Mouse (Mus musculus) kidney, postnatal 0 days (tissue): Measurements from ENCODE around the gene Pdcd2. TPM values are rescaled to one million over a fixed set of nuclear protein-coding genes. Genes with fewer than 3 reads are reported as not detected.

Source experiments
- ATAC-seq: fragments of 200-750 bp; cut with Nextera tagmentation; replicated peaks from 2 replicates; pipeline ENCODE4 v1.8.0; 2017; ENCODE audit warnings: low read depth, moderate number of reproducible peaks, moderate TSS enrichment, moderate library complexity; ENCODE audit not compliant: low FRiP score
- DNase-seq: peaks from one replicate; pipeline ENCODE4 v3.0.0-alpha.2; 2016; ENCODE audit warnings: low spot score
- H3K27ac ChIP-seq: fragments of 300-500 bp; sonication (generic); 2 replicates; pipeline ENCODE4 v1.5.1; 2014; ENCODE audit warnings: mild to moderate bottlenecking
- H3K27me3 ChIP-seq: fragments of 300-500 bp; sonication (generic); 2 replicates; pipeline ENCODE4 v1.6.1; 2014; ENCODE audit warnings: low read length, mixed read lengths; ENCODE audit not compliant: insufficient read depth
- H3K36me3 ChIP-seq: fragments of 300-500 bp; sonication (generic); 2 replicates; pipeline ENCODE4 v1.6.1; 2014; ENCODE audit warnings: low read length, mixed read lengths; ENCODE audit not compliant: insufficient read depth
- H3K4me1 ChIP-seq: fragments of 300-500 bp; sonication (generic); replicated peaks from 2 replicates; pipeline ENCODE4 v1.6.1; 2014; ENCODE audit warnings: antibody characterized with exemption, low read length, mixed read lengths; ENCODE audit not compliant: insufficient read depth
- H3K4me2 ChIP-seq: fragments of 300-500 bp; sonication (generic); 2 replicates; pipeline ENCODE4 v1.6.1; 2014; ENCODE audit warnings: mild to moderate bottlenecking, low read length, moderate library complexity, mixed read lengths
- H3K4me3 ChIP-seq: fragments of 300-500 bp; sonication (generic); replicated peaks from 2 replicates; pipeline ENCODE4 v1.5.1; 2014; ENCODE audit warnings: low read depth, low read length
- H3K9ac ChIP-seq: fragments of 300-500 bp; sonication (generic); 2 replicates; pipeline ENCODE4 v1.6.1; 2014; ENCODE audit warnings: low read depth, low read length
- H3K9me3 ChIP-seq: fragments of 300-500 bp; sonication (generic); replicated peaks from 2 replicates; pipeline ENCODE4 v1.6.1; 2016; ENCODE audit warnings: low read length, inconsistent platforms, mixed read lengths
- CTCF ChIP-seq: IDR thresholded peaks from 2 replicates; pipeline ENCODE4 v1.5.1; 2016; ENCODE audit warnings: antibody characterized with exemption, low read depth, mild to moderate bottlenecking, moderate library complexity
- WGBS: fragments of 180-500 bp; shearing (Covaris S2); extraction: QIAGEN DNeasy Blood & Tissue Kit; methylation state at CpG from one replicate; pipeline ENCODE4 v1.1.7; 2014; 5-methylcytosine and 5-hydroxymethylcytosine counted together
- polyA plus RNA-seq: library from polyadenylated mRNA; unstranded; fragments of >200 nt; fragmentation: Nextera tagmentation; extraction: Ambion mirVana; gene quantifications from 2 replicates; pipeline ENCODE4 v1.2.1, GENCODE M21; 2015

Gene Pdcd2
- polyA plus RNA-seq, 1 experiment from 2014 or later, result 57.5 TPM

DNA sequence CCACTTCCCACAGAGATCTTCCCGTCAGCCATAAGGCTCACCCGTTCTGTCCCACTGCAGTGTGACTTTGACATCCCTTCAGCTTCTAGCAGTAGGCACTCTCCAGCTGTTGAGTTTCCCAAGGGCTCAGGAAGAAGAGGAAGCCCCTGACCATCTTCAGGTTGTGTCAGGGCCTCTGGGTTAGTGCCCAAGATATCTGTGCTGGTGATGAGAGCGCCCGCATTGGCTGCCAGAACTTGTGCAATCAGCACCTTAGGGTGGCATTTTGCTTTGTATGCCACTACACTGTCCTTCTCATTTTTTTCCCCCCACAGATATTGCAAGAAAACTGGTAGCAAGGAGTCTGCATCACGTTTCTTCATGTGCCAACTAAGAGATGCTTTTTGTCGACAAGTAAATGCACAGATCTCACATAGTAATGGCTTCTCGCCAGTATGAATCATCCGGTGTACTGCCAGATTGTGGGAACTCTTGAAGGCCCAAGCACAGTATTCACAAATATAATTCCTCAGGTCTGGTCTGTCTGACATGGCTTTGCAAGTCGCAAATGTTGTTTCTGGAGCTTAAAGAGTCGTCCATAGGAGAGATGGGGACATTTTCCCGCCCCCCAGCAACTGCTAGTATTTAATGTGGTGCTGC is 8.2 kb upstream of the Pdcd2 start:
- 72% methylated on average over 11 of the region's 11 CpGs for WGBS
- Histone ChIP-seq H3K4me2 (peak overlapping the region; percentile 78; the same call in 1 of the 2 replicates), H3K4me1 (peaks cover 11% of the 10 kb centered on the region; the same call in 1 of the 2 replicates), H3K27me3 (no peaks in the 10 kb centered on the region), H3K9me3 (no peaks in the 10 kb centered on the region), H3K9ac (no peak overlapping the region), H3K4me3 (no peak overlapping the region), H3K36me3 (no peaks in the 10 kb centered on the region), H3K27ac (no peak overlapping the region)
- TF ChIP-seq CTCF, result no peak
- DNase-seq (no peak), ATAC-seq (no peak)

DNA sequence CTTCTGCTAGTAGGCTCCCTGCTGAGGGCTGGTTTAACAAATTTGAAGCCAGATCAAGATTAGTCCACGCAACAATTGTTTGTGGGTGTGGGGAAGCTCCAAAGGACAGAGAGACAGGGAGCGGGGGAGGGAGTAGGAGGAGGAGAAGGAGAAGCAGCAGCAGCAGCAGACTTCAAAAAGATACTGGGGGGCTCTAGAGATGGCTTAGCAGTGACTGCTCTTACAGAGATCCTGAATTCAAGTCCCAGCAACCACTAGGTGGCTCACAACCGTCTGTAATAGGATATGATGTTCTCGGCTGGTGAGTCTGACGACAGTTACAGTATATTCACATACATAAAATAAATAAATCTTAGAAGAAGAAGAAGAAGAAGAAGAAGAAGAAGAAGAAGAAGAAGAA is 3.0 kb upstream of the Pdcd2 start:
- H3K27ac ChIP-seq, result no peak overlapping the region
- no peak overlapping the region for H3K4me3 ChIP-seq
- H3K27me3 ChIP-seq, result no peaks in the 10 kb centered on the region
- DNase-seq (peak; percentile 75), ATAC-seq (no peak)
- no peaks in the 10 kb centered on the region for H3K9me3 ChIP-seq
- peak; percentile 66 for TF ChIP-seq CTCF
- H3K4me1 ChIP-seq, result peaks cover 5% of the 10 kb centered on the region
- WGBS, result 12% methylated on average over 5 of the region's 5 CpGs
- no peaks in the 10 kb centered on the region for H3K36me3 ChIP-seq
- no peak overlapping the region for H3K4me2 ChIP-seq
- no peak overlapping the region for H3K9ac ChIP-seq

DNA sequence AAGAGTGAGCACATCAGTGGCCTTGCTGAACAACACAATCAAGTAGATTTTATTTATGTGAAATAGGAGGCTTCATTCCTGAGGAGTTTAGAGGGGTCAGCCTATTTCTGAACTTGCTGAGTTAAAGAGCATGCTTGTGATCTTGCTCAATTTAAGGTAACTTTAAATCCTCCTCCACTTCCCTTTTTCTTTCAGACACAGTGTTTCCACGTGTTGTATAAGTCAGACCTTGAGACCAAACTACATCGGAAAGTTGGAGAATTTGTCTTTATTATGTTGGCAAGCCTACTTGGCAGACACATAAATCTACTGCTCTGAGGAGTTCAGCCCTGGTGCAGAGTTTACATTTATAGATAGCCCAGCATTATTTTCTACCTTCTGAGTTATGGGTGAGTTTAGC is 1.8 kb upstream of the Pdcd2 start:
- Histone ChIP-seq H3K9ac (no peak overlapping the region), H3K4me3 (no peak overlapping the region), H3K36me3 (0 out of 2 replicates have a peak, but pooled peaks cover 9% of the 10 kb centered on the region), H3K9me3 (no peaks in the 10 kb centered on the region), H3K4me2 (no peak overlapping the region), H3K27me3 (no peaks in the 10 kb centered on the region), H3K4me1 (peaks cover 5% of the 10 kb centered on the region), H3K27ac (no peak overlapping the region)
- TF ChIP-seq CTCF, result no peak
- WGBS, result 66% methylated on average over 2 of the region's 2 CpGs
- ATAC-seq (no peak), DNase-seq (no peak)

DNA sequence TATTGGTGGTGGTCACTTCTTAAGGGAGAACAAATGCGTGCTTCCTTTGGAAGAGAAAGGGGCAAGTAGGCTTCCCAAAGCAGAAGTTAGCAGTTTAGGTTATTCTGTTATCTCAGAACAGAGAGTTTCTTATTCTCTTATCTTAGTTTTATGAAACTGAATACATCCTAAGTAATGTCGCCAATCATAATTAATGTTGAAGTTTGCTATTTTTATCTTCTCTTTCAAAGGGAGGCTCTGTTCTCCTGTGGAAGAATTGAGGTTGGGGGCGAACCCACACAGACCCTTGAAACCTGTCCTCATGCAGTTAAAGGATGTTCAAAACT is 673 bp upstream of the Pdcd2 start:
- TF ChIP-seq CTCF, result no peak
- Histone ChIP-seq H3K4me1 (peaks cover 5% of the 10 kb centered on the region), H3K27ac (peak overlapping the region; percentile 85; the same call in 1 of the 2 replicates), H3K36me3 (0 out of 2 replicates have a peak, but pooled peaks cover 9% of the 10 kb centered on the region), H3K9me3 (no peaks in the 10 kb centered on the region), H3K9ac (peak overlapping the region; percentile 78; the same call in 1 of the 2 replicates), H3K4me2 (peak overlapping the region; percentile 95), H3K4me3 (peak overlapping the region; percentile 79), H3K27me3 (no peaks in the 10 kb centered on the region)
- WGBS, result 49% methylated on average over 3 of the region's 3 CpGs
- peak; percentile 21 for DNase-seq
- no peak for ATAC-seq

DNA sequence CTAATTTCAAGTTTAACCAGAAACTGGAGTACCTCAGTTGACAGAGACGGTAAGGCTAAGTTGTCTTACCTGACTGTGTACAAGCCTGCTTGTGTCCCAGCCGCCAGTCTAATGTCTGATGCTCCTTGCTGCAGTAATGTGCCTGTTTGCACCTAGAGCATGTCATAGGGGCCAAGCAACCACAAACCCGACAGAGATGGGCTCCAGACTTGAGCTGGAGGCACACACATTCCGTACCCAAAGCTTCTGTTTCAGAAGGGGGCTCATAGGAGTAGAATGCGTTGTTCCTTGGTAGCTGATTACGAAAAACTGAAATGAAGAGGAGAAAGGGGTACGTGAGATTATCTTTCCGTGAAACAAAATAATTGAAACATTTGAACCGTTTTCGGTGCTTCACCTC is 797 bp downstream of the Pdcd2 start:
- H3K4me2 ChIP-seq, result peak overlapping the region; percentile 95
- peaks cover 5% of the 10 kb centered on the region for H3K4me1 ChIP-seq
- ATAC-seq (no peak), DNase-seq (peak; percentile 5)
- WGBS, result 9% methylated on average over 10 of the region's 10 CpGs
- H3K36me3 ChIP-seq, result 0 out of 2 replicates have a peak, but pooled peaks cover 21% of the 10 kb centered on the region
- TF ChIP-seq CTCF, result no peak
- no peaks in the 10 kb centered on the region for H3K27me3 ChIP-seq
- no peaks in the 10 kb centered on the region for H3K9me3 ChIP-seq
- peak overlapping the region; percentile 78 for H3K9ac ChIP-seq
- peak overlapping the region; percentile 79 for H3K4me3 ChIP-seq
- no peak overlapping the region for H3K27ac ChIP-seq

DNA sequence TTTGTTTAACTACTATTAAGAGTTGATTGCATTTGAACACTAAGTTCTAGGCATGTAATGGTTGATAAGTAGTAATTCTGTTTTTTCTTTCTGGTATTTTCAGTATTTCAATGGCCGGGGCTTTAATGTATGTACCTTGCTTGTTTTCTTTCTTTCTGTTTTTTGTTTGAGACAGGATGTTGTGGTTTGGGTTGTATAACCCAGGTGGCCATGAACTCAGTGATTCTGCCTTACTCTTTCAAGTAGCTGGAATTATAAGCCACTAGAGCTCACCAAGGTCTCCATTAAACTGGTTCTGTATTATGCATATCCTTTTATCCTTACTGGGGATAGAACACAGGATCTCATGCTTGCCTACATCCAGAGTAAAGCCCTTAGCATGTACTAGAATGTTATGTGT is 8.3 kb downstream of the Pdcd2 start:
- H3K27me3 ChIP-seq, result no peaks in the 10 kb centered on the region
- no peak overlapping the region for H3K4me2 ChIP-seq
- peaks cover 54% of the 10 kb centered on the region for H3K36me3 ChIP-seq
- H3K4me3 ChIP-seq, result no peak overlapping the region
- H3K9me3 ChIP-seq, result no peaks in the 10 kb centered on the region
- H3K9ac ChIP-seq, result no peak overlapping the region
- TF ChIP-seq CTCF, result no peak
- H3K4me1 ChIP-seq, result no peaks in the 10 kb centered on the region
- WGBS, result 100% methylated on average over 1 of the region's 1 CpGs
- no peak for DNase-seq
- H3K27ac ChIP-seq, result no peak overlapping the region
- no peak for ATAC-seq

DNA sequence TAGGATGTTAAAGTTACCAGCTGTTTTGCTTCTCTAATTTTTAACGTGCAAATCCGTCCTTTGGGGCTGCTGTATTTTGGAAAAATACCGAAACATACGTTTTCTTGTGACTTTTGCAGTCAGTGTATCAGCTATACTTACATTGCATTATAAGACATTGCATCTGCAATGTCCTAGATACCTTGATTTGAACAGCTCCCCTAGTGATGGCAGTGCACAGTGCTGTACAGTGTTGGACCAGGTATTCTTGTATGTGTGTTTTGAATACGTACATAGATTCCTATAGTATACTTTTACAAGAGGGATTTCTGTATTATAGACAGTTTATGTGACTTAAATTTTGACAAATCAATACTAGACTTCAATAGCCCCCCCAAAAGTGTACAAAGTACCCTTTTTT is 8.9 kb downstream of the Pdcd2 start:
- TF ChIP-seq CTCF, result peak; percentile 25; the same call in 1 of the 2 replicates
- WGBS, result 92% methylated on average over 5 of the region's 5 CpGs
- Histone ChIP-seq H3K4me1 (no peaks in the 10 kb centered on the region), H3K9ac (no peak overlapping the region), H3K4me2 (no peak overlapping the region), H3K27me3 (no peaks in the 10 kb centered on the region), H3K4me3 (no peak overlapping the region), H3K27ac (no peak overlapping the region), H3K36me3 (peaks cover 54% of the 10 kb centered on the region), H3K9me3 (no peaks in the 10 kb centered on the region)
- DNase-seq (no peak), ATAC-seq (no peak)
